Mouse (Mus musculus) right cerebral cortex, postnatal 25 days (tissue): Measurements from ENCODE around the gene Smyd3.

Source experiments
- DNase-seq: peaks from one replicate; pipeline ENCODE4 v3.0.0; 2022

Smyd3 gene

GRCm38 (mm10) chr1:178933953-178934637, 583.7 kb downstream of the Smyd3 start:
- no peak for DNase-seq

GRCm38 (mm10) chr1:178929531-178929930, 588.3 kb downstream of the Smyd3 start:
- no peak for DNase-seq

GRCm38 (mm10) chr1:178924492-178925183, 593.2 kb downstream of the Smyd3 start:
- DNase-seq, result no peak

GRCm38 (mm10) chr1:178917194-178917902, 600.5 kb downstream of the Smyd3 start:
- no peak for DNase-seq

GRCm38 (mm10) chr1:178915056-178915455, 602.8 kb downstream of the Smyd3 start:
- DNase-seq, result no peak

- no peak for DNase-seq
Measured at GRCm38 (mm10) chr1:178912936-178913716, 604.7 kb downstream of the Smyd3 start.

- DNase-seq, result no peak
Measured at GRCm38 (mm10) chr1:178910951-178911350, 606.9 kb downstream of the Smyd3 start.
